Mouse (Mus musculus): Measurements from ENCODE around the gene Lhfp.

Gene Lhfp

DNA sequence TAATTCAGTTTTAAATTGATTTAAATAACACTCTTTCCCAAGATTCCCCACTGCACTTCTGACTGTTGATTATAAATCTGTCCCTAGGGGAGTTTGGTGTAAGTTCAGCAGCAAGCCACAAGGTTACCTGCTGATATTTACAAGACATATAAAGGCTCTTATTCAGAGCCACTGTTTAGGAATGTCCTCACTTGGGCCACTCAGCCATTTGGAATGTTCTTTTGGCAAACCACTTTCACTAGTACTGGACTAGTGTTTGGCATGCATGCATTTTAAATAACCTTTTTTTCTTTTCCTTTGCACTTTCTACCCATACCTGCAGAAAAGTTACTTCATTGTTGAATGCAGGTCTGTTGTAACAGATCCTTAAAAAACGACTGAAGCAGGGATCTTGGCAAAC lies 109.8 kb downstream of the Lhfp start:
- no peak for DNase-seq (ENCODE audit: low read depth, low spot score)

DNA sequence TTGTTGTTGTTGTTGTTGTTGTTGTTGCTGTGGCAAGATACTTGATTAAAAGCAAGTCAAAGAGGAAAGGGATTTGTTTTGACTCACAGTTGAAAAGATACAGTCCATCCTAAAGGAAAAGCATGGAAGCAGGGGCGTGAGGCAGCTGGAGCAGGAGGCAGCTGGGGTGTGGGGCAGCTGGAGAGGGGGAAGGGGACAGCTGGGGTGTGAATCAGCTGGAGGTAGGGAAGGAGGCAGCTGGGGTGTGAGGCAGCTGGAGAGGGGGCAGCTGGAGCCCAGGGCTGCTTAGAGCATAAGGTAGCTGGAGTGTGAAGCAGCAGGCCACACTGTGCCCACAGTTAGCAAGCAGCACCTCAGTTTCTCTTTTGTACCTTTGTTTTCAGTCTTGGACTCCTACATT lies 110.3 kb downstream of the Lhfp start:
- no peak for DNase-seq (ENCODE audit: low read depth, low spot score)

DNA sequence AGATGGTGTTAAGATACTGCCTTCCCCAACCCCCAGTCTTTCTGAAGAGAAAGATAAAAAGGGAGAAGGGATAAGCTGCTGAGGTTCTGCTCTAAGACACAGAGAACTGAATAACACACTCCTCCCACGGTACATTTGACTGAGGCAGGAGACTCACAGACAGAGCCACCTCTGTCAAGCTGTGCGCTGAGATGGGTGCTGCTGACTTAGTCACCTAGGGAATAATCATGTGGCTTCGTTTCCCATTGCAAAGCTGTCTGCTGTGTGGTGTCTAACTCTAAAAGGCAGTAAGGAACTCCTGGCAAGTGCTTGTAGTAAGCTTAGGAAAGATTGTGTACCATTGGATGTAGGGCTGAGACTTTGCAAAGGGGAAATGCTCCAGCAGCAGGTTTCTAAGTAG lies 120.6 kb downstream of the Lhfp start:
- no peak for DNase-seq (ENCODE audit: low read depth, low spot score)

DNA sequence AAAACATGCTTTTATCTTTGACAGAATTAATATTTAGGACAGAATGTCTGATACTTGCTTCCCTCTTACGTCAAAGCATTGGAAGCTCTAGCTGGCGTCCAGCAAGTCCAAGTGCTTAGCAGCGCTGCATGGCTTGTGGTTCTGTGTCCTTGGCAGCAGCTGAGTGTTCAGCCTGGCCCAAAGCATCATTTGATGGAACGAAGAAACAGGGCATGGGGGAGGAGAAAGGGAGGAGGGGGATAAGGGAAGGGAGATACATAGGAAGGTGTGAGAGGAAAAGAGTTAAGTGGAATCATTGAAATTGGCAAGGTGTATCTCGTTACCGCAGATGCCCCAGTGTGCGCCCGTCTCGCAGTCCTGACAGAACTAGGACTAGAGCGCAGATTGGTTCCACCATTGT lies 124.0 kb downstream of the Lhfp start:
- DNase-seq (ENCODE audit: low read depth, low spot score), result peak; percentile 18

DNA sequence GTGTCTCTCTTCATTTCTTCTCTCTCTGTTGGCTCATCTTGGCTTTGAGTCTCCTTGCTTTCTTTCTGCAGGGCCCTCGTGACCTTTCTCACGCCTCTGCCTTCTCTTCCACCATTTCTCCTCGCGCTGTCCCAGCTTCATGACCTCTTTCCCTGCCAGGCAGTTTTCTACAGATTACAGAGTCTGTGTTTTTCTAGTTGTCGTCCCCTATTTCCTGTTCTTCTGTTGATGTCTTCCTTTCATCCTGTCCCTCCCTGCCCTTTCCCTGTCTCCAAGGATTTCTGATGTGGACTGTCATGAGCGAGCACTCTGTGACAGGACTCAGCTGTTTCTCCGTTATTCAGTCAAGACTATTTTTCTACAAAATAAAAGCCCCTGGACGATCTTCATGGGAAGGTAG lies 124.7 kb downstream of the Lhfp start:
- DNase-seq (ENCODE audit: low read depth, low spot score), result no peak

DNA sequence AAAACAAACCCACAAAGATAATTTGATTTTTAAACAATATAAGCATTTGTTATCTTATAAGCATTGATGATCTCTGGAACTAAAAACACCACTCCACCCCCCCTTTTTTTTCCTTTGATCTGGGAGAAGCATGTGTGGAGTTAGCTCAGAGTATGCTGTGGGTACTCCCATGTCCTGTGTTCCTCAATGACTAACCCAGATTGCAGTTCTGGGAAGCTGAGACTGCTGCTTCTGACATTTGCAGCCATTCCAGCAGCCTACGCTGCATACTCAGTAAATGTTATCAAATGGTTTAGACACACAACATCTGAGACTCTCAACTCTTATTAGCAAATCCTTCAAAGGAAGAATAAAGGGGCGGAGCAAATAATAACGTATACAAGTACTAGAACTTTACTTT lies 128.2 kb downstream of the Lhfp start:
- no peak for DNase-seq (ENCODE audit: low read depth, low spot score)

DNA sequence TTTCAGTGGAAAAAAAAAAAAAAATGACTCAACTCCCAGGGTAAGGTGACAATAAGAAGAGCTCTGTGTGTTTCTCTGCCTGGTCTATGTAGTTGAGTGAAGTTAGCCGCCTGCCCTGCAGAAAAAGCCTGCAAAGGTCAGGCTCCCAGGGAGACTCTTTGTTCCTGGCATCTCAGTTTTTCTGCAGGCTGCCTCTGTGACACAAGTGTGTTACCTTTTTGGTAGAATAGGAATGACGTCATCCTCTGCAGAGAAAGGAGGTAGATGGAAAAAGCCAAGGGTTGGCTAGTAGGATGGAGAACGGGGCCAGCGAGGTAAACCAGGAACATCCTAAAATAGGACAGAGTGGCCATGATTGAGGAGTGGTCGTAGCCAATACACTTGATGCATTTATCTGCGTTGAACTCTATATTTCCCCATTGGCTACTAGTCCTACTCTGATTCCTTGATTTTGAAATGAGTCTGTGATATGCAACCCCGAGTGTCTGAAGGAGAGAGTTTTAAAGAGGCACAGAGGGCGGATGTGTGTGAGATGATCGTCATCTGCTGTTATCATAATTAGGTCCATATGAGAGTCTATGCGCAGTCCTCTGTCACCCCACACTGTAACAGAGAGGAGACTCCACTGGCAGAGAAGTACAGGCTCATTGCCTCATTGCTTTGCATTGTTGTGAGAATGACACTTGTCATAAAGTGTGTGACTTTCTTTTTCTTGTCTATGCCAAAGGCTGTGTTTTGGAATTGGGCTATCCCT lies 132.2 kb downstream of the Lhfp start:
- no peak for DNase-seq (ENCODE audit: low read depth, low spot score)

DNA sequence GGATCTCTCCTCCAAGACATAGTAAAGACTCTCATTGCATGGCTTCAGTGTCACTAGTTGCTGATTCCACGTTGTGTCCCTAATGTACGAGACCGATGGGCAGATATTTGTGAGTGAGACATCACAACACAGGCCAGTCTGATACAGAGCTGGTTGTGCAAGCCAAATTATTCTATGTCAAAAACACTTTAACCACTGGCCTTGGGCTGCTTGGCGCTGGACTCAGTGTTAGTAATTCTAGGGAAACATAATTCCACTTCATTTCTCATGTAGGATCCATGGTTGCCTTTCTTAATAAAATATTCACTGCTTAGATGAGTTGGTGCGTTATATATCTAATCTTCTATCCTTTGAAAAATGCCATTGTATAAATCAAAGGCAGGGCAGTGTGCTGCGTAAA lies 138.6 kb downstream of the Lhfp start:
- DNase-seq (ENCODE audit: low read depth, low spot score), result no peak

DNA sequence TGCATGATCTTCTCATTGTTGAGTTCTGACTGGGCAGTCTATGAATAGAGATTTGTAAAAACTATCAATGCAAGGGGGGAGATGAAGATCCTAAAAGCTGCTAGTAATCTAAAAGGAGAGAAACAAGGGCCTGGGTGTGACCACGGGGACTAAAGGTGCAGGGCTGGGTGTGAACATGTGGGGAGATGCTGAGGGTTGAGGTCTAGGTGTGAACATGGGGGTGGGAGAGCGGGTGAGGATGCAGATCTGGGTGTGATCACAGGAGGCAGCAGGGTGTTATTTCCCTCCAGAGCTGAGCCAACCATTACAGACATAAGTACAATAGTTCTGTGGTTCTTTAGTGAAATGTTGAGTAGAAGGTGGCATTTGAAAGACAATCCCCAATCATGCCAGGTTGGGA lies 144.1 kb downstream of the Lhfp start:
- DNase-seq (ENCODE audit: low read depth, low spot score), result no peak

DNA sequence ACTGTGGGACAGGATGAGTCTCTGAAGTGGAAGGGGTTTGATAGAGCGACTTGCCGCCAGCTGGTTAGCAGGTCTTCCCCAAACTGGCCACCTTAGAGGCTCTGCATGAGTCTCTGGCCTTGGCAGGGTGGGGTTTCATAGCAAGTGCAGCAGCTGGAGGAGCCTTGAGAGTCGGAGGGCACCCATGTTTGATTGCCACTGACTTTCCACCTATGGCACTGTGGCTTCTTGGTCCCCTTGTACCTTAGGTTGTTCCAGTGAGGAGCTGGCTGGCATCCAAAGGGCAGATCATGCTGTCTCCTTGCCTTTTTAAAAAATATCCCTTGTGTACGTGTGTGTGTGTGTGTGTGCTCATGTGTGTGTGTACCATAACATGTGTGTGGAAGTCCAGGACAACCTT lies 152.1 kb downstream of the Lhfp start:
- DNase-seq (ENCODE audit: low read depth, low spot score), result no peak

DNA sequence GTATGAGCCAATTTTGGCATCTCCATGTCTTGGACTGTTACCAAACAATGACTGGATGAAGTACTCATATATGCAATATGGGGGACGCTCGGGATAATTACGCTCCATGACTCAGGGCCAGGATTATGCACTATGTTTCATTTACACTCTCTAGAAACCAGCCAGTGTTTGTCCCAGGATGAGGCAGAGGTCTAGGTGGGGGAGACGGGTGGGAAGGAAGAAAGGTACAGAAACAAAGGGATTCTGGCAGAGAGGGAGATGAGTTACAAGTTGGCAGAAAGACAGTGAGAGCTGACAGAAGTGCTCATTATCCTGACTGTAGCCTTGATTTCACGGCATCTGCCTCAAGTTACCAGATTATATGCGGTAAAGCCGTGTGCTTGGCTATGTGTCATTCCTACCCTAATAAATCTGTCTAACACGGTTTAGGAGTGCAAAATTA lies 154.4 kb downstream of the Lhfp start:
- no peak for DNase-seq (ENCODE audit: low read depth, low spot score)

DNA sequence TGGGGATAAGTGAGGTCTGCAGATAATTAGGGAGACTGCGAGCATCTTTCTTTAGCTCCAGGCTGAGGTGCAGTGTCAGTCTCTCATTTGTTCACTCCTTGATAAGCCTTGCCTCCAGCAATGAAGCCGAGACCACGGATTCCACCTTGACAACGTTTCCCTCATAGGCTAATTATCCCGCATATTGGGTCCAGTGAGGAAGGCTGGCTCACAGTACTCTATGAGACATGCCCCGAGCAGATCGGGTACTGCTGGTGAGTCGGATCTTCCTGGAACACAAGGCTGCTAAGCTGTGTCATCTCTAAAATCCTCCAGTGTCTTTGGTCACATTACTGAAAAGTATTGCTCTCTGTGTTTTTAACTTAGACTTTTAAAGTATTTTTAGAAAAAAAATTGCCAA lies 158.8 kb downstream of the Lhfp start:
- no peak for DNase-seq (ENCODE audit: low read depth, low spot score)

DNA sequence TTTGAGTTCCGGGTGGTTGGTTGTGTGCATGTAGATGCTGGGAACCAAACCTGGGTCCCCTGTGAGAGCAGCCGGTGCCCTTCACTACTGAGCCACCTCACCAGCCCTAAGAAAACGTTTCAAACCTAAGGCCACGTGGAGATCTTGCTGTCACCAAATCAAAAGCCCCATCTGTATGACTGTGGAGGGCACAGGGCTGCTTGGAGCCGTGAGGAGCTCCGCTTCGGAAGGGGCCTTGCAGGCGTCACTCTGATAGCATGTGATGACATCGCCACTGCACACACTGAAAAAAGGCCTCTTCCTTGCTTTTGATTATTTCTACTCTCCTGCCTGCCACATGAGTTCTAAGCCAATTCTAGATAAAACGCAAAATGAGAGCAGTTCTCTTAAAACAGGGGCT lies 159.5 kb downstream of the Lhfp start:
- no peak for DNase-seq (ENCODE audit: low read depth, low spot score)

DNA sequence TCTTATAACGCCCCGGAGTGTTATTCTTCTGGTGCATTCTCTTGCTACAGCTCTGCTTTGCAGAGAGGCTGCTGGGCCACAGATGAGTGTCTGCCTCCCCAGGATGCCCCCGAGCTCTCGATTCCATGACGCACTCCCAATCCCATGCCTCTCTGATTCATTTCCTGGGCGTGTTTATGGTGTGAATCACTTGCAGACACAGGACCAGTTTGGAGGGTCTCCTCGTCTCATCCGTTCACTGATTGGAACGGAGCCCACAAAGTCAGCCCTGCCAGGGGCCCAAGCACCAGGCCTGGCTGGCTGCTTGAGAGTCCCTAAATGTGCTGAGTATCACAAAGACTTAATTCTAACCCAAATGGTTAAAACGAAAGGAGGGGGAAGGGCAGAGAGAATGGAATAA lies 160.3 kb downstream of the Lhfp start:
- peak; percentile 24 for DNase-seq (ENCODE audit: low read depth, low spot score)

DNA sequence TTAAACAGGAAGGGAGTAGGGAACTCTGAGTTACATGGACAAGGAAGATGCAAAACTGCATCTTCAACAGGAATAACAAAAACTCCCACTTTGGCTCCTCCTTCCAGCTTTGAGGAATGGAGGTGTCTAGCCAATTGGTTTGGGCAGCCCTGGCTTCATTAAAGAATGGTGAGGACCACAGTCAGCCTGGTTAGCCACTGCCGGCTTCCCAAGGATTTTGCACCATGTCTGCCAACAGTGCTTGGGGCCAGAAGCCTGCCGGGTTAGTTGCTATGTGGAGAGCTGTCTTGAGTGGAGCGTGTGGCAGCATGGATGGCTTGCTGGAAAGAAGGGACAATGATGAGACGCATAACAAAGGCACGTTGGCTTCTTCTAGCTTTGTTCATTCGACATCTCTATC lies 160.9 kb downstream of the Lhfp start:
- DNase-seq (ENCODE audit: low read depth, low spot score), result no peak

DNA sequence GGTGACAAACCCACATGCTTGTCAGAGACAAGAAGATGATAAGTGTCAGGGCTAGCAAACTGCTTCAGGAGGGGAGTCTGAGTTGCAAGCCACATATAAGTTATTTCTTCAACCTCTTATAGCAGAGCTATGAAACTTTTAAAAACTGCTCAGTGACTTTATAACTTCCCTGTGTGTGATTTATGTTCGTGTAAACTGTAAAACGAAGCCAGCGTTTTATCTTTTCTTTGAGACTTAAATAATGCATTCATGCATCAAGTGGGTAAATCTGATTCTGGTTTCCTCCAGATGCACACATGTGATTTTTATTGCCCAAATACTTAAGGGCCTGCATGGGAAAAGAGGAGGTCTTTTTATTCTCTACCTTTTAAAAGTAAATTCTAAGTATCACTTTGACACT lies 161.4 kb downstream of the Lhfp start:
- no peak for DNase-seq (ENCODE audit: low read depth, low spot score)

DNA sequence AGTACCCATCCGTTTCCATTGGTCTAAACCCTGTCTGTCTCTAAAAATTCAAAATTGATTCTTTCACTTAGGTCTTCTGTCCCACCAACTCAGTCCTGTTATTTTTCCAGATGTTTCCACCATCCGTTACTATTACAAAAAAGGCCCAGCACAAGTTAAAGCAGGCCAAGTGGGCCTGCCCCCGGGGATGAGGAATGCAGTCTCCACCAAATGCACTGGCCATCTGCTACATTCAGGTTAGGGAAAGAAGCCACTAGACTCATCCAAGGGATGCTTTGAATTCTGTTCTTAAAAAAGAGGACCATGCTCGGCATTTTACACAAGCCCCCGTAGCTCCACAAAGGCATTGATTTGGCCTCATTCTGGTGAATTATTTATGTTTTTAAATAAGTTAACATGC lies 162.3 kb downstream of the Lhfp start:
- DNase-seq (ENCODE audit: low read depth, low spot score), result no peak

DNA sequence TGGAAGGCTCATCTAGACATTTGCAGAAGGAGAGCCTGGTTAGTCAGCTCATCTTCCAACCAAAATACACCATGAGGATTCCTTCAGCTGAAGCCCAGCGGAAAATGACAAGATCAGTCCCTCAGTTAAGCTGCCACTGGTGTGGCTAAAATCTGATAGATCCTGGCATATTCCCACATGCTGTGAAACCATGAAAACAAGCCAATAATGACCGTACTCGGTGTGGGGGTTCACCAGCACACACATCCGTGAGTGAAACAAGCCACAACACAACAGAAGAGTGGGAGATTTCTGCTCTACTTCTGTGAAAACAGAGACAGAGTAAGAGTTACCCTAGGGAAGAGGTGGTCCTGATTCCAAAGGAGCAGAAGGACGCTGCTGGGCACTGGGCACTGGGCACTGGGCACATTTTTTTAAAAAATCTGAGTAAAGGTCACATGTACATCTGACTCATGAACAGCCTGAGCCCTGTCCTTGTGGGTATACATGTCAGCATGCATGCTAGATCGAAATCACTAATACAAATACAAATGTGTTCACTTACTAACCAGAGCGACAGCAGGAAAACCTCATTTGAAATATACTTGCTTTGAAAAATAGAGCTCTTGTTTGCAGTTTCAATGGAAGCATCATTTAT lies 163.1 kb downstream of the Lhfp start:
- DNase-seq (ENCODE audit: low read depth, low spot score), result no peak

DNA sequence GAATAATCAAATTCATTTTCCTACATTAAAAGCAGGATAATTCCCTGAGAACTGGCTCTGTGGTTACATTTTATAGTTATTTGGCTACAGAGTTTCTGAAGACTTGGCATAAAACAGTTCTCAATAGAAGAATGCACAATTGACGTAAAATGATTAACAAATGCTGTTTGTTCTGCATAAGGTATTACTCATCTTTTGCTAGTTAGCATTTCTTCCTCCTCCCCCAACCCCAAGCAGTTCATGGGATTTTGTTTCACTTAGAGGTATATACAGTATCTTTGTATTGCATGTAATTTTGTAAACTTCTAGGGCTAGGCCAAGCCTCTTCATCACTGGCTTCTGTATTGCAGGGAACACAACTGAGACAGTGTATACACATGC lies 163.6 kb downstream of the Lhfp start:
- DNase-seq (ENCODE audit: low read depth, low spot score), result no peak

DNA sequence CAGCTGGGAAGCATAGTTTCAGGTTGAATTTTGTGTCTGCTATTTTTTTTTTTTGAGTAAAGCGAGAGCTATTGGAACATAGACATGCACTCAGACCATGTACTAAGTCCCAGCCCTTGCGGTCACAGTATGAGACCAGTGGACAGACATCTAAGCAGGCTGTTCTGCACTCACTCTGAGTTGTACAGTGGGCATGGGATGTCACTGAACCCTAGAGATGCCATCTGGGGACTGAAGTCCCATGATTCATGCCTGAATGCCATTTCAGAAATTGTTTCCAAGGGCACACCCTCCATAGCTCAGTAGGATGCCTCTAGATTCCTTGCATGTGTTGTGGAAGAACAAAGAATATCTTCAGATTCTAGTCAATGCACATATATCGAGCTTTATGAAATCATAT lies 164.4 kb downstream of the Lhfp start:
- no peak for DNase-seq (ENCODE audit: low read depth, low spot score)

DNA sequence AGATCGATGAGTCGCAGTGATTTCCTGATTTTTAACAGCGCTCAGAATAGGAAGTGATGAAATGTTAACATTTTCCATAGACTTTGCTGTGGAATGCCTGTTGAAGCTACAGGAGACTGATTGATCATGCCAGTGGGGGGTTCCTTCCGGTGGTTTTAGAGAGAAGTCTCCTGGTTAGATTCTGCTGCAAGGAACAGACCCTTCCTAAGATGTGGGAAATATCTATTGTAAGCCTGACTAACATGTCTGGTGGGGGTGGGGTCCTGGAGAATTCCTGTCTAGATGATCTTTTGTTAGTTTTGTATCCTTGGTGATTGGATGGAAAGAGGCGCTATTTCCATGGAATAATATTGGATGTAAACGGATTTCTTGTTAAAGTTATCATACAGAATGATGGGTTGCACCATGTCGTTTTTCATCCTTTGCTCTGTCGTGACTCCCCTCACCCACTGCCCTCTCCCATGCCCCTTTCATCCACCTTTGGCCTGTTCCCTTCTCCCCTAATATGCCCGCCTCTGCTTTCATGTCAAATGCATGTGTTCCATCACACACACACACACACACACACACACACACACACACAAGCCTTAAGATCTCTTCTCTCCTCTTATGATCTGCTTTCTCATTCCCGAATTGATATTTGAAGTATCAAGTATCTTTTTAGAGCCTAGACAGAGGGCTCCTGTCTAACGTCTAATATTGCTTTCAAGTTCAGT lies 165.3 kb downstream of the Lhfp start:
- peak; percentile 86 for DNase-seq (ENCODE audit: low read depth, low spot score)

DNA sequence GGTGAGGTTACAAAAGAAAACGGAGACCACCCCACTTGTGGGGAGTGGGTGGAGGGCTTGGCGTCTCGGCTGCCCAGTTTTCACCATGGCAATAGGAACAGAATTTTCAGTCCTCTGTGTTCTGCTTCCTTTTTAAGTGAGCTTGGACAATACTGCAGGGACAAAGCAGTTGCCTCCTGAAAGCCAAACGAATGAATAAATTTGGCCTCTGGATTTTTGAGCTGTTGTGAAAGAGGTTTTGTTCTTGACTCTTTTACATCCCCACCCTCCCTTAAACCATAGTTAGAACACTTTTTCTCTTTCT lies 165.8 kb downstream of the Lhfp start:
- DNase-seq (ENCODE audit: low read depth, low spot score), result no peak

Data from R1 (cell line).